Mouse (Mus musculus) CD4-positive, CD25-positive, alpha-beta regulatory T cell (primary cell): ENCODE data around the gene 1810037I17Rik. TPM values are rescaled to one million over a fixed set of nuclear protein-coding genes. Genes with fewer than 3 reads are reported as not detected.

ENCODE experiments used
- polyA plus RNA-seq: library from polyadenylated mRNA; unstranded; fragments of 100-300 nt; shearing (Covaris generic); gene quantifications from one replicate; pipeline ENCODE4 v1.2.1, GENCODE M21; 2017

Gene 1810037I17Rik
- 90.3 TPM for polyA plus RNA-seq

DNA sequence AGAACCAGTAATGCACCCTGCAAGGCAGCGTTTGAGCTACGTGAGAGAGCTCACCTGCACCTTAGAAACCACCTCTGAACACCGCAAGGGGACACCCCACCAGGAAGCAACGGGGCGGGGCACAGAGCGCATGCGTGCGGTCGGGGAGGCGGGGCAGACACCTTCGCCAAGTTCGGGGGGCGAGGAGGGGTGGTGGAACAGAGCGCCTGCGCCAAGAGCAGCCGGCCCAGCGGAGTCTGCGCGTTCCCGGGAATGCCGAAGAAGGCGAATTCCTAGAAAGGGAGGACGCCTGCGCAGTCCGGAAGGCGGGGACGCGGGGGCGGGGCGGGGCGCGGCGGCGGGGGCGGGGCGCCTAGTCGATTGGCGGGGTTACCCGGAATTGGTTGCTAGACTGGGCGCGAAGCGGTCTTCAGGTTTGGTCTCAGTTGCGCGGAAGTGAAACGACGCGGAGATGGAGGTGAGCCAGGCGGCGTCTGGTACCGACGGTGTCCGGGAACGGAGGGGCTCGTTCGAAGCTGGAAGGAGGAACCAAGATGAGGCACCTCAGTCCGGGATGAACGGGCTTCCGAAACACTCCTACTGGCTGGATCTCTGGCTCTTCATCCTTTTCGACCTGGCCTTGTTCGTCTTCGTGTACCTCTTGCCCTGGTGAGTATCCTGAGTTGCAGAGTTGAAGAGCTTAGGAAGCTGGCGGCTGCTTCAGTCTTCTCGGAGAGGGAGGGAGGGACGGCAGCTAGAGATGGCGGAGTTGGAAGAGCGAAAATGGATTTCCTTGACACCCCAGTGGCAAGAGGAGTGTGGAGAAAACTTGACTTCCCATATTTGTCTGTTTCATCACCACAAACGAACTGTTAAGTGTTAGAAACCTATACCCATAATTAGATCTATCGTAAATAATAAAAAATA is at the start of gene 1810037I17Rik:
Gene 1810037I17Rik (plus strand): TSS at position 195 of the 906 bp plus-strand sequence.

DNA sequence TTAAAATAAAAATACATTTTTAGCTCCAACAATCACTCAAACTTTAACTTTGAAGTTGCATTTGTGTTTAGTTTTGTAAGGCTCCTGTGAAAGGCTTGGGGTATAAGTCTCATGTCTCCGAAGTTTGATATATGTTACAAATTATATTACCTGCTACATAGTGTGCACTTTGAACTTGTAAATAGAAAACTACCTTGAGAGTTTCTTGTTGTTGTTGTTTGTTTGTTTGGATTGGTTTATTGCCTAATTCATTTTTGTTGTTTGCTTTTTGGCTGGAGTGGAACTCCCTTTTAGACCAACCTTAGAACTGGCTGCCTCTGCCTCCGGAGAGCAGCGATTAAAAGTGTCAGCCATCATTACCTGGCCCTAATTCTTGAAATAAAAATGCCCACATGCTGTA is 29.2 kb upstream of the 1810037I17Rik start, which contains the start of gene Fabp2:
Gene Fabp2 (plus strand): TSS at position 301 of the 400 bp plus-strand sequence.

DNA sequence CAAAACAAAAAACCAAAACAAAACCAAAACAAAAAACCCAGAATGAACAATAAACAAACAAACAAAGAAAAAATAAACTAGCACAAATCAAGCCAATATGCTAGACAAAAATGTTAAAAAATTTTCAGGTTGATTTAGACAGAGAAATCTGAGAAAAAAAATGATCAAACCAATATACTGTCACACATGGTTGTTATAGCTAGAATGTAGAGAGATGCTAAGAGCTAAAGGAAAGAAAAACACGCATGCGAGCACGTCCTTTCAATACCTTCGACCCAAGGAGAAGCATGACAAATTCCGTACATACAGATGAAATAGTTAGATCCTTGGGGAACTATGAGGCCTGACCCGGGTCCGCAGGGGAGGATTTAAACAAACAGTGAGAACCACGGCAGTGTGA is 4.7 kb upstream of the 1810037I17Rik start, which contains the start of gene Gm10959:
Gene Gm10959 (minus strand): TSS at position 101 of the 400 bp plus-strand sequence.

Other genes starting within 250 kb of the 1810037I17Rik start
- 0.23 TPM for gene Pde5a, start 195.3 kb upstream of the 1810037I17Rik start, polyA plus RNA-seq
- gene Fabp2, start 29.1 kb upstream of the 1810037I17Rik start, polyA plus RNA-seq, result not detected
- gene Gm10959, start 4.8 kb upstream of the 1810037I17Rik start, polyA plus RNA-seq, result not detected
- gene Usp53, start 60.3 kb downstream of the 1810037I17Rik start, polyA plus RNA-seq, result 17.5 TPM
- 0.12 TPM for gene Myoz2, start 110.8 kb downstream of the 1810037I17Rik start, polyA plus RNA-seq